Mouse (Mus musculus) CH12.LX (cell line): ENCODE measurements around the gene Etfbkmt. TPM values are rescaled to one million over a fixed set of nuclear protein-coding genes. Genes with fewer than 3 reads are reported as not detected.
"Not testable (repeated sequence)": the region's sequence is repeated elsewhere in the genome, so short reads cannot be mapped to it uniquely, and the experiment has no call there.

Source experiments
- DNase-seq: peaks from one replicate; pipeline ENCODE4 v3.0.0-alpha.2; 2013; ENCODE audit errors: extremely low read depth
- H3K27ac ChIP-seq: 2 replicates; pipeline ENCODE4 v1.5.1; 2012; ENCODE audit warnings: low read depth, mild to moderate bottlenecking, control low read depth, moderate library complexity; ENCODE audit not compliant: insufficient read depth
- H3K27me3 ChIP-seq: replicated peaks from 2 replicates; pipeline ENCODE3; 2012; ENCODE audit warnings: inconsistent platforms
- H3K36me3 ChIP-seq, 2 experiments: replicated peaks in 1 of 2; 2 replicates each; pipeline versions ENCODE3 to v1.6.1; 2012; ENCODE audit warnings: inconsistent platforms in 1 of 2, low read length in 1 of 2, mild to moderate bottlenecking in 1 of 2, mixed read lengths in 1 of 2, moderate library complexity in 1 of 2; ENCODE audit not compliant: control insufficient read depth in 1 of 2, insufficient read depth in 1 of 2
- H3K4me1 ChIP-seq, 2 experiments: 2 replicates each; pipeline ENCODE4 v1.6.1; 2012; ENCODE audit warnings: inconsistent platforms in 1 of 2, moderate library complexity in 1 of 2; ENCODE audit not compliant: insufficient read depth in 2 of 2, control insufficient read depth in 1 of 2
- H3K4me2 ChIP-seq: 2 replicates; pipeline ENCODE4 v1.6.1; 2012; ENCODE audit warnings: low read depth, mild to moderate bottlenecking, control low read depth; ENCODE audit not compliant: poor library complexity, insufficient read depth, severe bottlenecking
- H3K4me3 ChIP-seq, 3 experiments: fragments of 150-350 bp in 1 of 3; sonication (generic) in 1 of 3; replicated peaks in 1 of 3; 2 replicates each; pipeline versions ENCODE3 to v1.5.1; 2011 to 2012; ENCODE audit warnings: low read depth in 2 of 3, low read length in 2 of 3, mild to moderate bottlenecking in 2 of 3, moderate library complexity in 2 of 3, control low read depth in 1 of 3, improper control_type of control experiment in 1 of 3, inconsistent platforms in 1 of 3, mixed read lengths in 1 of 3; ENCODE audit not compliant: poor library complexity in 1 of 3
- H3K79me2 ChIP-seq: replicated peaks from 2 replicates; pipeline ENCODE4 v1.6.1; 2012; ENCODE audit warnings: mild to moderate bottlenecking, moderate library complexity; ENCODE audit not compliant: control insufficient read depth, poor library complexity, insufficient read depth, severe bottlenecking; ENCODE audit errors: extremely low read depth
- H3K9ac ChIP-seq: 2 replicates; pipeline ENCODE4 v1.6.1; 2012; ENCODE audit warnings: low read depth, mild to moderate bottlenecking, control low read depth, moderate library complexity; ENCODE audit not compliant: insufficient read depth
- H3K9me3 ChIP-seq: replicated peaks from 2 replicates; pipeline ENCODE3; 2012; ENCODE audit warnings: low read length, inconsistent platforms, mixed read lengths
- BHLHE40 ChIP-seq: IDR thresholded peaks from 2 replicates; pipeline ENCODE4 v1.6.1; 2011; ENCODE audit warnings: mild to moderate bottlenecking, low read depth, low read length, improper control_type of control experiment
- CHD2 ChIP-seq: IDR thresholded peaks from 2 replicates; pipeline ENCODE4 v1.6.1; 2011; ENCODE audit warnings: low read length, improper control_type of control experiment
- E2F4 ChIP-seq: IDR thresholded peaks from 2 replicates; pipeline ENCODE4 v1.6.1; 2011; ENCODE audit warnings: low read depth, low read length, improper control_type of control experiment; ENCODE audit not compliant: insufficient replicate concordance
- EP300 ChIP-seq: IDR thresholded peaks from 2 replicates; pipeline ENCODE4 v1.6.1; 2011; ENCODE audit warnings: low read length, improper control_type of control experiment
- GABPA ChIP-seq: IDR thresholded peaks from 2 replicates; pipeline ENCODE4 v1.6.1; 2012; ENCODE audit warnings: low read depth, low read length, improper control_type of control experiment, inconsistent platforms; ENCODE audit not compliant: insufficient replicate concordance
- HCFC1 ChIP-seq: IDR thresholded peaks from 2 replicates; pipeline ENCODE4 v1.6.1; 2012; ENCODE audit warnings: low read depth, mild to moderate bottlenecking, inconsistent platforms, low read length, improper control_type of control experiment
- IRF4 ChIP-seq: IDR thresholded peaks from 2 replicates; pipeline ENCODE4 v1.6.1; 2014; ENCODE audit warnings: low read depth, mild to moderate bottlenecking, inconsistent platforms, low read length, improper control_type of control experiment
- MAZ ChIP-seq: IDR thresholded peaks from 2 replicates; pipeline ENCODE4 v1.6.1; 2012; ENCODE audit warnings: low read depth, mild to moderate bottlenecking, inconsistent platforms, low read length, improper control_type of control experiment, moderate library complexity
- MEF2A ChIP-seq: IDR thresholded peaks from 2 replicates; pipeline ENCODE4 v1.6.1; 2014; ENCODE audit warnings: low read depth, mild to moderate bottlenecking, inconsistent platforms, low read length, improper control_type of control experiment, borderline replicate concordance
- MYC ChIP-seq: IDR thresholded peaks from 2 replicates; pipeline ENCODE4 v1.6.1; 2011; ENCODE audit warnings: low read depth, mild to moderate bottlenecking, improper control_type of control experiment, low read length
- NELFE ChIP-seq: IDR thresholded peaks from 2 replicates; pipeline ENCODE4 v1.6.1; 2011; ENCODE audit warnings: low read depth, low read length, improper control_type of control experiment
- RCOR1 ChIP-seq: conservative IDR thresholded peaks from 2 replicates; pipeline ENCODE4 v1.6.1; 2012; ENCODE audit warnings: low read depth, mild to moderate bottlenecking, inconsistent platforms, low read length, improper control_type of control experiment
- ZC3H11A ChIP-seq: IDR thresholded peaks from 2 replicates; pipeline ENCODE4 v1.6.1; 2012; ENCODE audit warnings: low read depth, mild to moderate bottlenecking, inconsistent platforms, low read length, improper control_type of control experiment
- ZKSCAN1 ChIP-seq: IDR thresholded peaks from 2 replicates; pipeline ENCODE4 v1.6.1; 2012; ENCODE audit warnings: low read depth, inconsistent platforms, low read length, improper control_type of control experiment, borderline replicate concordance
- ZNF384 ChIP-seq: IDR thresholded peaks from 2 replicates; pipeline ENCODE4 v1.6.1; 2012; ENCODE audit warnings: low read depth, low read length, improper control_type of control experiment, inconsistent platforms
- dilution Hi-C: fragments of 300-500 bp; cut with MboI; formaldehyde crosslinking; loops from 2 replicates; pipeline ENCODE4 v1.14.3; 2020; ENCODE audit warnings: low sequenced_read_pairs; ENCODE audit not compliant: extremely low pct_unique_long_range_greater_than_20kb, extremely low pct_ligation_motif_present
- in situ Hi-C: fragments of 300-500 bp; cut with MboI; formaldehyde crosslinking; loops from 3 replicates; pipeline ENCODE4 v1.14.3; 2019; ENCODE audit warnings: low sequenced_read_pairs, low pct_ligation_motif_present, low pct_unique_long_range_greater_than_20kb, mixed read lengths
- polyA plus RNA-seq: library from polyadenylated mRNA; unstranded; fragments of >175 nt; gene quantifications from 2 replicates; pipeline ENCODE4 v1.2.1, GENCODE M21; 2012; ENCODE audit warnings: low read depth; ENCODE audit not compliant: insufficient read length
- total RNA-seq, 2 experiments: library from RNA; depleted of rRNA; stranded (reverse); fragments of 300-350 nt in 1 of 2; fragments of >200 nt in 1 of 2; gene quantifications; 2 replicates each; pipeline ENCODE4 v1.2.3; 2012 to 2014

The Etfbkmt gene
- total and polyA plus RNA-seq, 3 experiments: 7.8 to 17.3 (median 9.3) TPM

DNA sequence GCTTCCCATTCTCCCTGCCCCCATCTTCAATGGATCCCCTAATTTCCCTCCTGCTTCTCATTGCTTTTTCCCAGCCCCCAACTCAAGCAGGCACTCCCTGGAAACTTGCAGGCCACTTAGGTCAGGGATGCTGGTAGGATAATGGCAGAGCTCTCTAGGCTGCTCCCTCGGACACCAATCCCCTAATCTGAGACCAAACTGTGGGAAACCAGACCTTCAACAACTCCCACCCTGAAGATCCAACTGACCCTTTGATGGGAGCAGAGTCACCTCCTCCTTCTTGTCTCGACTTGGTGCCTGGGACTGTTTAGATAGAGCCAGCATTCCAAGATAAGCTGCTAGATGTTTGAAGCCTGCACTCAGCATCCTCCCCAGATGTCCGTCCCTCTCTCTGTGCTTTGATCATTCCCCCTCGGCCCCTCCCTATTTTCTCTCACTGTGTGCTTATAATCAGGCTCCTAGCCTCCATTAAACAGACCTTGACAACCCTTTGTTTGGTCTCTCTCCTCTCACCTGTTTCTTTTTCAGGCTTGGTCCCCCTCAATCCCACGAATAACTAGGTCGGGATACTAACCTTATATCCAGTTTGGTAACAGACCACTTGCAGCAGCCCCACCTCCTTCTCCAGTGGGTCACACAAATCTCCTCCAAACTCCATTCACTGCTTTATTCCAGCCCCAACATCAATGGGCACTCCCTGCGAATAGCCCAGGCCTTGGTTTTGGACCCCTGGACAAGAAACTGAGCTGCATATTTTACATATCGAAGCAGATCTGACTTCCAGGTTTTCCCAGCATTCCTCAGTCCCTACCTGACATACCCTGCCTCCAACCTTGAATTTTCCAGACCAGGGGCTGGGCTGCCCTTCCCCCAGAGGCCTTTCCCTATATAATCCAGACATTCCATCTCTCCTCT is 14.7 kb downstream of the Etfbkmt start:
- H3K27ac ChIP-seq: no peak overlapping the region
- H3K36me3 ChIP-seq: peaks cover 3 to 26% of the 10 kb centered on the region in 2 experiments

GRCm38 (mm10) chr6:149155031-149155841 is 15.6 kb downstream of the Etfbkmt start:
- Histone ChIP-seq H3K4me3 (no peak overlapping the region), H3K4me2 (no peak overlapping the region), H3K9me3 (no peaks in the 10 kb centered on the region), H3K27ac (no peak overlapping the region), H3K9ac (no peak overlapping the region), H3K36me3 (peaks cover 3 to 22% of the 10 kb centered on the region in 2 experiments), H3K79me2 (no peaks in the 10 kb centered on the region), H3K27me3 (no peaks in the 10 kb centered on the region), H3K4me1 (no peaks in the 10 kb centered on the region)
- TF ChIP-seq MYC: no peak
- no peak for TF ChIP-seq ZNF384
- no peak for TF ChIP-seq EP300
- TF ChIP-seq BHLHE40: no peak
- no peak for TF ChIP-seq E2F4
- no peak for TF ChIP-seq IRF4
- TF ChIP-seq HCFC1: no peak
- no peak for TF ChIP-seq CHD2
- no peak for TF ChIP-seq MAZ
- TF ChIP-seq GABPA: no peak
- TF ChIP-seq NELFE: no peak
- TF ChIP-seq ZC3H11A: no peak
- no peak for TF ChIP-seq ZKSCAN1
- in situ Hi-C loops (no loop called here), dilution Hi-C loops (no loop called here)
- DNase-seq: no peak

More for the DNA sequence above, 14.7 kb downstream of the Etfbkmt start:
- Histone ChIP-seq H3K4me3 (no peak overlapping the region), H3K4me1 (no peaks in the 10 kb centered on the region), H3K79me2 (no peaks in the 10 kb centered on the region), H3K9me3 (no peaks in the 10 kb centered on the region), H3K9ac (no peak overlapping the region), H3K27me3 (no peaks in the 10 kb centered on the region), H3K4me2 (no peak overlapping the region)
- TF ChIP-seq MYC (no peak), MEF2A (no peak), RCOR1 (no peak)
- dilution Hi-C loops (no loop called here), in situ Hi-C loops (no loop called here)
- DNase-seq: no peak

DNA sequence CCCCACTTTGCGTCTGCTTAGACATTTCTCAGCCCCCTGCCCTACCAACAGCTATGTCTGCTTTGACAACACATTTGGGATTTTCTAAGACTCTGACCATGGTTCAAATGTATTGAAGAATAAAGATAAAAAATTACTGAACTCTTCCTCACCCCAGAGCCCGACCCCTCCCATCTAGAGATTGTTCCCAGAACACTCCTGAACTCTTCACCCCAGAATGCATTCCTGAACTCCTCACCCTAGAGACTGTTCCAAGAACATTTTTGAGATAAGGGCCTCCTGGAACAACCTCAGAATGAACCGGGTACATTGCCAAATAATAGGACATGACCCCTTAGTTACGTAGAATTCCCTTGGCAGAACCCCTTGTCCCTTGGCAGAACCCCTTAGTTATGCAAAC is 27.4 kb downstream of the Etfbkmt start:
- H3K4me2 ChIP-seq, H3K79me2 ChIP-seq, H3K27ac ChIP-seq, DNase-seq, H3K4me3 ChIP-seq, H3K9ac ChIP-seq, in situ Hi-C loops, H3K9me3 ChIP-seq, H3K4me1 ChIP-seq, dilution Hi-C loops, H3K27me3 ChIP-seq: not testable (repeated sequence)
- H3K36me3 ChIP-seq: peaks cover 0 to 19% of the 10 kb centered on the region in 2 experiments
